Comparison of ENCODE assay signal across 8 mouse cellular contexts in the genomic region with DNA sequence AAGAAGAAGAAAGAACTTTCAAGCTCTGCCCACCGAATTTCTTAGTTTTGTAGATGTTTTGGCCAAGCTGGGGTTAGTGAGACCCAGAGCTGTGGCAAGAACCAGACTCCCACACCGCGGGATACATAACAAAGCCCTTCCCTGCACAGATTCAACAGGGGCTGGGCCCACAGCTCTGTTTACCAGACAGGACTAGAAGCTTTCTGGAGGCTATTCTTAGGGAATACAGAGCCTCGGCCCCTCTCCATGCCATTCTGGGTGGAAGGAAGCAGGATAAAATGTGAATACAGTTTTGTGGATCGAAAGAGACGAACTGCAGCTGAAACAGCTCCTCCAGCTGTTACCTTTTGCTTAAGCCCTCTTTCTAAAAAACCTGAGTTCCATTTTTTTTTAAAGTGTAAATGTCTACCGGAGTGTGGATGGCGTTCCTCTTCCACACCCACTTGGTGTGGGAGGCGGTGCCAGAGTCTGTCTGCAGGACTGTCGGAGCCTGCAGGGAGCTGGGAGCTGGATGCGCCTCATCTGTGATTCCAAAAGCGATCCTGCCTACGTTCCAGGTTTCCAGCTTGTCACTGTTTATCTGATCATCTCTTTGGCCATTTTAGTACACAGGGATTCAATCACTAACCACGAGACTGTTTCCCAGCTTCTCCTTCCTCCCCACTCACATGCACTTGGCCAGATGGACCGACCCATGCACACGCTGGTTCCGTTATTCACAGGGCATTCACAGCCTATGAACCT. TPM values are rescaled to one million over a fixed set of nuclear protein-coding genes. Genes with fewer than 3 reads are reported as not detected.
DNase-seq lines count a peak whose midpoint lies in the region; ATAC-seq lines count a peak whose summit lies in the region.

No protein-coding gene starts in this region.

- peak overlapping the region; percentile 64; the same call in 1 of the 2 replicates for H3K9ac ChIP-seq in heart, embryonic 12.5 days
- peak overlapping the region; percentile 59 for H3K9ac ChIP-seq in forebrain, embryonic 11.5 days (ENCODE audit: low read length)
- peak overlapping the region; percentile 54 for H3K9ac ChIP-seq in midbrain, embryonic 11.5 days (ENCODE audit: low read length)

- no peak for ATAC-seq in heart, embryonic 12.5 days (ENCODE audit: insufficient number of reproducible peaks, low FRiP score)
- ATAC-seq in forebrain, embryonic 11.5 days (replicated peaks; ENCODE audit: low FRiP score): peak; percentile 24; the same call in 1 of the 2 replicates
- ATAC-seq in midbrain, embryonic 11.5 days (ENCODE audit: low FRiP score): no peak
- no peak for ATAC-seq in megakaryocyte-erythroid progenitor cell, adult 5-6 weeks (replicated peaks; ENCODE audit: low FRiP score, low TSS enrichment, poor library complexity, severe bottlenecking)

- H3K36me3 ChIP-seq in heart, embryonic 12.5 days: no peaks in the 10 kb centered on the region
- H3K36me3 ChIP-seq in forebrain, embryonic 11.5 days (ENCODE audit: control insufficient read depth, insufficient read depth, low read length): no peaks in the 10 kb centered on the region
- H3K36me3 ChIP-seq in midbrain, embryonic 11.5 days (ENCODE audit: control insufficient read depth, insufficient read depth, low read length): no peaks in the 10 kb centered on the region

- 22% methylated on average over 17 of the region's 17 CpGs for WGBS in heart, embryonic 12.5 days
- 19% methylated on average over 17 of the region's 17 CpGs for WGBS in forebrain, embryonic 11.5 days
- WGBS in midbrain, embryonic 11.5 days: 18% methylated on average over 17 of the region's 17 CpGs

- no peak overlapping the region for H3K27ac ChIP-seq in heart, embryonic 12.5 days (ENCODE audit: poor library complexity, severe bottlenecking)
- no peak overlapping the region for H3K27ac ChIP-seq in forebrain, embryonic 11.5 days (ENCODE audit: low read depth, low read length)
- no peak overlapping the region for H3K27ac ChIP-seq in midbrain, embryonic 11.5 days (ENCODE audit: low read depth, low read length)

- H3K9me3 ChIP-seq in heart, embryonic 12.5 days (replicated peaks): no peaks in the 10 kb centered on the region
- no peaks in the 10 kb centered on the region for H3K9me3 ChIP-seq in forebrain, embryonic 11.5 days (ENCODE audit: control insufficient read depth, low read length)
- no peaks in the 10 kb centered on the region for H3K9me3 ChIP-seq in midbrain, embryonic 11.5 days (ENCODE audit: control insufficient read depth, low read length)

- H3K27me3 ChIP-seq in heart, embryonic 12.5 days (replicated peaks): peaks cover 53% of the 10 kb centered on the region
- peaks cover 15% of the 10 kb centered on the region for H3K27me3 ChIP-seq in forebrain, embryonic 11.5 days (ENCODE audit: control insufficient read depth, insufficient read depth, low read length)
- peaks cover 12% of the 10 kb centered on the region; the same call in 1 of the 2 replicates for H3K27me3 ChIP-seq in midbrain, embryonic 11.5 days (ENCODE audit: control insufficient read depth, insufficient read depth, low read length)

- H3K4me2 ChIP-seq in heart, embryonic 12.5 days: peak overlapping the region; percentile 99
- H3K4me2 ChIP-seq in forebrain, embryonic 11.5 days (ENCODE audit: low read depth, low read length, severe bottlenecking): peak overlapping the region; percentile 99
- peak overlapping the region; percentile 93 for H3K4me2 ChIP-seq in midbrain, embryonic 11.5 days

- intact Hi-C loops in heart, postnatal 14 days (cut with DNase I): loop anchor here (2.0 kb wide), 1 partner anchor 35 kb away; no protein-coding TSS in a partner anchor

- H3K4me3 ChIP-seq in heart, embryonic 12.5 days: peak overlapping the region; percentile 58
- peak overlapping the region; percentile 53 for H3K4me3 ChIP-seq in forebrain, embryonic 11.5 days (ENCODE audit: low read depth, low read length)
- peak overlapping the region; percentile 50 for H3K4me3 ChIP-seq in midbrain, embryonic 11.5 days (ENCODE audit: low read depth, low read length)

- DNase-seq in heart, postnatal 14 days: no peak
- peak; percentile 79 for DNase-seq in ZHBTc4 (ENCODE audit: low read depth, low spot score)
- DNase-seq in forebrain, embryonic 11.5 days (ENCODE audit: low spot score): no peak
- peak; percentile 77 for DNase-seq in layer of hippocampus, adult 9-11 months
- DNase-seq in midbrain, embryonic 11.5 days (ENCODE audit: low spot score, missing footprints): peak; percentile 93
- DNase-seq in spleen, postnatal 14 days (ENCODE audit: low spot score in 2 of 2): no peak

- H3K4me1 ChIP-seq in heart, embryonic 12.5 days (replicated peaks): peaks cover 12% of the 10 kb centered on the region
- H3K4me1 ChIP-seq in forebrain, embryonic 11.5 days (replicated peaks; ENCODE audit: control insufficient read depth, insufficient read depth, low read length): peaks cover 6% of the 10 kb centered on the region; the same call in 1 of the 2 replicates
- peaks cover 3% of the 10 kb centered on the region; the same call in 1 of the 2 replicates for H3K4me1 ChIP-seq in midbrain, embryonic 11.5 days (ENCODE audit: control insufficient read depth, insufficient read depth, low read length)

RNA-seq across cellular contexts. Expression of gene Creg2, which starts 1.4 kb away (rescaled TPM):
- polyA plus RNA-seq in heart, embryonic 12.5 days (2016; fragmentation: Nextera tagmentation; extraction: Ambion mirVana): 0.05 TPM in 2 replicates
- not detected for total RNA-seq in heart, postnatal 14 days (2021)
- polyA plus RNA-seq in forebrain, embryonic 11.5 days (2014; fragmentation: Nextera tagmentation; extraction: Ambion mirVana): 0.09 and 0.12 TPM in 2 replicates
- polyA plus RNA-seq in midbrain, embryonic 11.5 days (2014; fragmentation: Nextera tagmentation; extraction: Ambion mirVana): 0.41 and 0.82 TPM in 2 replicates
- not detected in 2 replicates for total RNA-seq in megakaryocyte-erythroid progenitor cell, adult 5-6 weeks (2014; fragmentation: Nextera tagmentation)
- total RNA-seq in megakaryocyte-erythroid progenitor cell, adult 5-6 weeks (2017): not detected in 2 replicates

Comparison
In these comparisons a context has a peak if more than half of its experiments do, and no peak if none do; other contexts are left out.
1. DNase-seq: peak in ZHBTc4 (single experiment), layer of hippocampus, adult 9-11 months (single experiment) and midbrain, embryonic 11.5 days (single experiment); none in heart, postnatal 14 days (0 of 2), forebrain, embryonic 11.5 days (single experiment) and spleen, postnatal 14 days (0 of 2).
2. Peak in every context shown above with its lines, with median percentiles within 50 percentile points of each other: H3K4me2 ChIP-seq, H3K4me3 ChIP-seq and H3K9ac ChIP-seq.